Mouse (Mus musculus): ENCODE data around the gene H1fnt. TPM values are rescaled to one million over a fixed set of nuclear protein-coding genes. Genes with fewer than 3 reads are reported as not detected.
A peak's percentile ranks its signal among the peaks of the same experiment; 100 is the strongest.

Gene H1fnt
- total RNA-seq (2021): not detected
- long read RNA-seq, experiment 1: 0 reads
- long read RNA-seq, experiment 2: 0 reads

- intact Hi-C loops (cut with DNase I): no loop called here
- no peak for DNase-seq
These were observed at the start of gene H1fnt for GRCm38 (mm10) chr15:98257193-98257592. Gene H1fnt, minus strand, starts transcription at chr15:98257293.

- intact Hi-C loops (cut with DNase I): loop anchor here (2.0 kb wide), 1 partner anchor 115 kb away; no protein-coding TSS in a partner anchor
- peak; percentile 33 to 34 for DNase-seq
These were observed 38.8 kb upstream of the H1fnt start, which contains the start of gene Zfp641 for GRCm38 (mm10) chr15:98295628-98296551. Gene Zfp641, minus strand, starts transcription at chr15:98296161.

- intact Hi-C loops (cut with DNase I): no loop called here
- DNase-seq: no peak
These were observed 36.6 kb upstream of the H1fnt start for GRCm38 (mm10) chr15:98293651-98294050.

GRCm38 (mm10) chr15:98288566-98288965, 31.5 kb upstream of the H1fnt start:
- peak; percentile 43 to 64 for DNase-seq
- intact Hi-C loops (cut with DNase I): no loop called here

DNA sequence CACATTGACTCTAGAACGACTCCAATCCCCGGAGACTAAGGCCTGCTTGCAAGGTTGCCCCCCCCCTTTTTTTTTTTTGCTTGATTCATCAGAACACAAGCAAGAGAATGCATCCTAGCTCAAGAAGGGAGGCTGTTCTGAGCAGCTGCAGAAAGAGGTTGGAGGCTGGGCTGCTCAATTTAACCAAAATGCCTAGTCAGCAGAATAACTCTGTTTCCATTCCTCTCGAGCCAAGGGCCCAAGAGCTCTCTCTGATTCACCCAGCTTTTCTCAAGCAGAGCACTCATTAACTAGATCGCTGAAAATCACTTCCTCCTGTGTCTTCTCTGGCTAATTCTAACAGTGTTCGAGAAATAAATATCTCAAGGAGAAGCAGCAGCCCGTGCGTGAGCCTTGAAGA, 29.3 kb upstream of the H1fnt start:
- intact Hi-C loops (cut with DNase I): no loop called here
- no peak for DNase-seq

DNA sequence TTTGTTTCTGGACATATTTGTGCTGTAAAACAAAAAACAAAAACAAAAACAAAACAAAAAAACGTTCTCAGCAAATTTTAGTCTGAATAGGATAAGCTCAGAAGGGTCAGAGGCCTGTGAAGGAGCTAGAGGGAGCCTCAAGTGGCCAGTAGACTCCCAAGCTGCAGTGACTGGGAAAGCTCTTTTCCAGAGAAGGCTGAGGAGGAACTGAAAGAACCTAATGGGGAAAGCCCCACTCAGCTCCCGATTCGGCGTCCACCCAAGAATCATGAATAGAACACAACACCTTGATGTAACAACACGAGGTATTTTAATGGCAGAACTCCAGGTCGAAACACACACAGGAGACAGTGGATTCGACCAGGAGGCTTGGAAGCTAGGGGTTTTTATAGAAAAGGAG, 683 bp upstream of the H1fnt start:
- DNase-seq: no peak
- intact Hi-C loops (cut with DNase I): no loop called here

DNA sequence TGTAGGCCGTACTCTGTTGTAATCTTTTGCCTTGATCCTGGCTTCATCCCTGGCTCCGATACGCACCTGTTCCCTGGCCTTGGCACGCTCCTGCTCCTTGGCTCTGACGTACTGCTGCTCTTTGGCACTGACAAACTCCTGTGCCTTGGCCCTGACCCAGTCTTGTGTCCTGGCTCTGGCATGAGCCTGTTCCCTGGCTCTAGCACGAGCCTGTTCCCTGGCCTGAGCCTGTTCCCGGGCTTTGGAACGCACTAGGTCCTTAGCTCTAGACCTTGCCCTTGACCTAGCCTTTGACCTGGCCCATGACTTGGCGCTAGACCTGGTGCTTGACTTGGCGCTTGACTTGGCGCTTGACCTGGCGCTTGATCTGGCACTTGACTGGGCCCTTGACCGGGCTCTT, 822 bp downstream of the H1fnt start:
- intact Hi-C loops (cut with DNase I): no loop called here
- DNase-seq: no peak

DNA sequence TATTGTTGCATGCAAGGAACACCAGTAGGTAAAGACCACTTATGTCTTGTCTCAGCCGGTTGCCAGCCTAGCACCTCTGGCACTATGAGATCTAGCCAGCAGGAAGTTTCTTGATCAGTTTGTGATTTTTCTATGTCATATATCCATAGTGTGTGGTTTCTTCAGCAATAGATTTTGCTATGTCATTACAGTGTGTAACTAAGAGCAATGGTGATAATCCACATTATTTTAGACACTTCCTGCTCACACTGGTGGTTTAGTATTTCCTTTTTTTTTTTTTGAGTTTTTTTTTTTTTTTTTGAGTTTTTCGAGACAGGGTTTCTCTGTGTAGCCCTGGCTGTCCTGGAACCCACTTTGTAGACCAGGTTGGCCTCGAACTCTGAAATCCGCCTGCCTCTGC, 21.7 kb downstream of the H1fnt start:
- intact Hi-C loops (cut with DNase I): no loop called here
- DNase-seq: no peak

GRCm38 (mm10) chr15:98234350-98234749, 22.7 kb downstream of the H1fnt start, which contains the start of gene Olfr286:
Gene Olfr286, minus strand, starts transcription at chr15:98234450.
- intact Hi-C loops (cut with DNase I): no loop called here
- no peak for DNase-seq

GRCm38 (mm10) chr15:98226096-98226495, 31.0 kb downstream of the H1fnt start:
- DNase-seq: no peak
- intact Hi-C loops (cut with DNase I): no loop called here

DNA sequence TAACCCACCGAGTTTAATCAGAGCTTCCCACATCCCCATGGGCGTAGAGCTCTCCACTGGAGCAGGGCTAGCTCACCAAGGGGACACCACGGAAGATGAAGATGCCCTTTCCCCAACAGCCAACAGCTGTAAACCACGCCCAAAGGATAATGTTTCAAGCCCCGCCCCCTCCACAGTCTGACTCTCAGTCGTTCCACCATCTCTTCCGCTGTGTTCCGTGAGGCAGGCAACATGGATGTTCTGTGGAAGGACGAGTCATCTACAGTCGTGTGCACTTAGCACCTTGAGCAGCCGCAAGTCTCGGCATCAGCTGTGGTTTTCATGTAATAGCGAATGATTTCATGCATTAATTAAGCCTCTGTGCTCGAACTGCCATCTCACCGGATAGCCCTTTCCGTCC, 31.5 kb downstream of the H1fnt start:
- intact Hi-C loops (cut with DNase I): no loop called here
- DNase-seq: no peak

DNA sequence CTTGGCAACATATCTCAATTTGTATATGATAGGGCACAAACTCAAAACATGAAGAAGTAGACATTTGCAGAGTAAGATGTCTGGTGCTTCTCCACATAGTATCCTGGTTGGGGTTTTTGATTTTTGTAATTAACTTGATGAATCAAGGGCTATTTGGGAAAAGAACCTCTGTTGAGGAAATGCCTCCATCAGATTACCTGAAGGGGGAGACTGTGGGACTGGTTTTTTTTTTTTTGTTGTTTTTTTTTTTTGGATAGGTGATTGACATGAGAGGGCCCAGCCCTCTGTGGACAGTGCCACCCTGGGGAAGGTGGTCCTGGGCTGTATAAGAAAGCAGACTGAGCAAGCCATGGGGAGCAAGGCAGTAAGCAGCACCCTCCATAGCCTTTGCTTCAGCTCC, 34.7 kb downstream of the H1fnt start:
- DNase-seq: no peak
- intact Hi-C loops (cut with DNase I): no loop called here

DNA sequence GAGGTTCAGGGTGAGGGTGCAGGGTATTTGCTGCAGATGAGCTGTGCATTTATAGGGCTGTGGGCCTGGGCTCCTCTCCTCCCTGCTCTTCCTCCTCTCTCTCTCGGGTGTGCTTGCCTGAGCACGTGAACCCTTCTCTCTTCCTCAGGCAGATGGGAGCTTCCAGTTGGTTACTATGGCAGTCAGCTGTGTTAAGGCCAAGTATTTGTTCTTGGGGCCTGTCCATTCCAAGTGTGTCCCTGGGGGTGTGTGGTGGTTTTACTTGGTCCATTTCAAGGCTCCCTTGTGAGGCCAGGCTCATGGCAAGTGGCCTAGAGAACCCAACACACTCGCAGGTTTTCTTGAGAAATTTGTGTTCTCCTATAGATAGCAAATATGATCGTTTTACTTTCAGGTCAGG, 36.2 kb downstream of the H1fnt start, which contains the start of the genes Gm44579 and Olfr287:
Gene Gm44579, minus strand, starts transcription at position 101 of the 400 bp plus-strand sequence.
Gene Olfr287, minus strand, starts transcription at position 180 of the 400 bp plus-strand sequence.
- intact Hi-C loops (cut with DNase I): no loop called here

GRCm38 (mm10) chr15:98214130-98214529, 43.0 kb downstream of the H1fnt start:
- no peak for DNase-seq
- intact Hi-C loops (cut with DNase I): no loop called here

More for the DNA sequence above, 36.2 kb downstream of the H1fnt start, which contains the start of the genes Gm44579 and Olfr287:
- no peak for DNase-seq

DNA sequence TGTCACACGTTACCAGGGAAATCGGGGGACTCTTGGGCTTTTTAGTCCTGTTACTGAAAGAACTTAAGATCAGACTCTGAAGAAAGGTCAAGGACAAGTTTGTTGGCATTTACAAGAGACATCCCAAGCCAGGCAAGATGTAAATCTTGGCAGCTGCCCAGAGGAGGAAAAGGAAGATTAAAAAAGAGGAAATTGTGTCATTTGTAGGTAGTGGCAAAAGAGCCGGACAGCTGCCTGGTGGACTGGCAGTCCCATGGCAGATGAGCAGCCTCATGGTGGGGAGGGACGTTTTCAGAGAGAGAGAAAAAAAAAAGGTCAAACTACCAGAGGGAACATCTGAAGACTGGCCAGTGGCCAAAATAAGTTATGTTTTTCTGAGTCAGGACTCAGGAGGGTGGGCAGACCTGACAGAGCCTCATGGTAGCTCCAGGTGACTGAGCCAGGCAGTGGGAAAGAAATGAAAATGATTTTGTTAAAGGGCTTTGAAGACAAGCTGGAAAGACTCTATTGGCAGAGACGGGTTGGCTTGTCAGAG, 43.7 kb downstream of the H1fnt start:
- DNase-seq: no peak
- intact Hi-C loops (cut with DNase I): no loop called here

DNA sequence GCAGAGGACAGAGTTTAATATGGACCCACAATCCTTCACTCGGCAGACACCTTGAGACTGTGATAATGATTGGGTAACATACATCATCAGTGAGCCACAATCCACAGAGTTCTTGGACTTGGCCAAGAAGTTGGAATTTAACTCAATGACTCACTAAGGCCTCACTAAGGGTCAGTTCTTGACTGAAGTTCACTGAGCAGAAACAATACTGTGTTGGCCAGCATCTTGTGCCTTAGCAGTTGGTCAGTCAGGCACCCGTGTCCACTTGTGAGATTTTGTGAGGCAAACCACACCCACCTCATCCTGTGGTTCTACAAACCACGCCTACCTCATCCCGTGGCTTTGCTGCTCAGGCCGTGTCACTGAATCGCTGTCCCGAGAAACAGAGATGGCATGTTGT, 47.4 kb downstream of the H1fnt start:
- intact Hi-C loops (cut with DNase I): no loop called here
- no peak for DNase-seq

Other genes starting within 250 kb of the H1fnt start
- 1,000 to 10,000 TPM; 2,575 to 2,874 TPM for gene Pfkm, start 164.7 kb downstream of the H1fnt start, total RNA-seq (2021)
- 1 to 10 TPM; 6.0 to 8.1 TPM for gene Senp1, start 163.5 kb downstream of the H1fnt start, total RNA-seq (2021)
- 100 to 1,000 TPM; 107 to 122 TPM for gene Asb8, start 91.7 kb downstream of the H1fnt start, total RNA-seq (2021)
- not detected for gene Ccdc184, start 90.1 kb downstream of the H1fnt start, total RNA-seq (2021)
- not detected for gene Olfr288, start 61.8 kb downstream of the H1fnt start, total RNA-seq (2021)
- not detected for gene Gm44579, start 36.3 kb downstream of the H1fnt start, total RNA-seq (2021)
- not detected for gene Olfr287, start 36.2 kb downstream of the H1fnt start, total RNA-seq (2021)
- not detected for gene Olfr286, start 22.8 kb downstream of the H1fnt start, total RNA-seq (2021)
- 10 to 100 TPM in 1 of 2 experiments, 1 to 10 TPM in 1; 9.7 to 10.3 TPM for gene Zfp641, start 38.9 kb upstream of the H1fnt start, total RNA-seq (2021)
- not detected for gene Olfr285, start 60.1 kb upstream of the H1fnt start, total RNA-seq (2021)
- gene Olfr284, start 83.7 kb upstream of the H1fnt start, total RNA-seq (2021): not detected
- gene Olfr283, start 123.7 kb upstream of the H1fnt start, total RNA-seq (2021): not detected
- gene Olfr282, start 173.9 kb upstream of the H1fnt start, total RNA-seq (2021): not detected
- not detected for gene Olfr281, start 195.3 kb upstream of the H1fnt start, total RNA-seq (2021)
- gene OR5BS1P, start 212.6 kb upstream of the H1fnt start, total RNA-seq (2021): not detected
- not detected for gene Lalba, start 225.4 kb upstream of the H1fnt start, total RNA-seq (2021)
- not detected for gene Olfr279, start 235.1 kb upstream of the H1fnt start, total RNA-seq (2021)

Measured in gastrocnemius, postnatal 36 days (tissue).